Mouse (Mus musculus) B cell, adult (primary cell): ENCODE data around the gene Mars. TPM values are rescaled to one million over a fixed set of nuclear protein-coding genes. Genes with fewer than 3 reads are reported as not detected.

Experiments
- total RNA-seq: library from RNA; stranded (reverse); gene quantifications from 4 replicates; pipeline ENCODE4 v1.2.4, GENCODE M21; 2023; ENCODE audit not compliant: inconsistent age

Gene Mars
- total RNA-seq = 50.8 to 76.3 TPM (median 70.5 TPM) in 4 replicates

DNA sequence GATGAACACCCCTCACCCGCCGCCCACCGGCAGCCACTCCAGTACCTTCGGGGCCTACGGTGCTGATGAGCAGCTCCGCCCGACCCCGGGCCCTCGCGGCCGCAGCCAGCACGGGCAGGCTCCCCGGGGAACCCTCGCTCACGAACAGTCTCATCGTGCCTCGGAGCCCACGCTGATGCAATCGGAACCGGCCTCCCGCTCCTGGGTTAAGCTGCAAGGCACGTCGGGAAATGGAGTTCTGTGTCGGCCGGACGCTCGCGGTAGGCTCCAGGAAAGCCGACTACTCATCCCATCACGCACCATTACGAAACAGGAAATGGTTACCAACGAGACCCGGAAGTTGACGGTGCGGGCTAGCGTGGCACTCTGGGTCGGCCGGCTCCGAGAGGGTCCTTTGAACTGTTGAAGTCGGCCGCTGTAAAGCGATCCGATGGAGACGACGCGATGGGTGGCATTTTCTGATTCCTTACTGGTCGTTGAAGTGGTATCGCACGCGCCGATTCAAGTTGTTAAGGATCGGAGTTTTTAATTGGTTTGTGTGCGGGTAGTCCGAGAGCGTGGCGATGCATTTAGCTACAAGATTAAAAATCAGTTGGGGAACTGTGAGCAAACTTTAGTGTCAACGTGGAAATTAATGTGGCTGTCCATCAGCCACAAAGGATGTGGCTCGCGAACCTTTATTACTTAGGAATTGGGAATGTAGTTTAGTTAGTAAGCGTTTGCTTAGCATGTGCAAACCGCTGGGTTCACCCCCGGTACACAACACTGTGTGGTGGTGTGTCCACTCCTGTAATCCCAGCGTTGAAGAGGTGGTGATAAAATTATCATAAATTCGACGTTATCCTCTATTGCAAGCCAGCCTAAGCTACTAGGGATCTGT, at the start of gene Mars:
Gene Mars (minus strand): TSS at position 311 of the 880 bp plus-strand sequence.

DNA sequence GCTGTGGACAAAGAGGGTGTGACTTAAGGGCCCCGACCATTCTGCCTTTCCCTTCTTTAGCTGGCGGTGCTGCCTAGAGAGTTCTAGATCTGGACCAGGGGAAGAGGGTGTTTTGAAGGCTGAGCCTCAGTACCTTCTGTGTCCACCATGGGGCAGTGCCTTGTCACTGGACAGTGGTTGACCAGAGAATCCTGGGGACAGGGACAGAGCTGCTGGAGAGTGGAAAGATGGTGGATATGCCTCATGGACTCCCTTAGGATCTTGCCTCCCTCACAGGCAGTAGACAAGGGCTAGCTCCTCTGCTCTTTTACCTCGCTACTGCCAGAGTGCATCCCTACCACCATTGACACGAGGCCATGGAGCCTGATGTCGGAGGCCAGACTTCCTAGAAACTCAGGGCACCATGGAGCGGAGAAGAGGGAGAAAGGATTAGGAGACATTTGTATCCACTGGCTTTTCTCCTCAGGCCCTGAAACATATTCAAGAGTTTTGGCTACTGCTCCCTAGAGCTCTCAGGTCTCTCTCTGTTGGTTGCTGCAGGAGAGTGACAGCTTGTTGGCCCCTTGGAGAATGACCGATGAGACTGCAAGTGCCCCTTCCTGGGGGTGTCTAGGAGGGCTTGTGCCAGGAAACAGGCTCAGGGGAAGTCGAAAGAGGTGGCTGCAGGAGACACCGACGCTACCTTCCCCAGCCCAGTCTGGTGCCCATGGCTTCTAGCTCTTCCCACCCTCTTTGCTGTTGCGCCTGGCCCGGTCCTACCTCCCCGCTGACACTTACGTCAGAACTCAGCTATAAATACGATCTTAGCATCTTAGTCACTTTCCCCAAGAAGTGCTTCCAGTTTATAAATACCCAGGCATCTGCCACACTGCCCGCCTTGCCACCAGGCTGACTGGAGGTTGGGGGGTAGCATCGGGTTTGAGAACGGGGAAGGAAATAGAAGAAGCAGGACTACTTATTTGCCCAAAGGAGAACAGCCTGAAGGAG, 42.6 kb upstream of the Mars start, which contains the start of gene Inhbe:
Gene Inhbe (minus strand): TSS at position 503 of the 987 bp plus-strand sequence.

DNA sequence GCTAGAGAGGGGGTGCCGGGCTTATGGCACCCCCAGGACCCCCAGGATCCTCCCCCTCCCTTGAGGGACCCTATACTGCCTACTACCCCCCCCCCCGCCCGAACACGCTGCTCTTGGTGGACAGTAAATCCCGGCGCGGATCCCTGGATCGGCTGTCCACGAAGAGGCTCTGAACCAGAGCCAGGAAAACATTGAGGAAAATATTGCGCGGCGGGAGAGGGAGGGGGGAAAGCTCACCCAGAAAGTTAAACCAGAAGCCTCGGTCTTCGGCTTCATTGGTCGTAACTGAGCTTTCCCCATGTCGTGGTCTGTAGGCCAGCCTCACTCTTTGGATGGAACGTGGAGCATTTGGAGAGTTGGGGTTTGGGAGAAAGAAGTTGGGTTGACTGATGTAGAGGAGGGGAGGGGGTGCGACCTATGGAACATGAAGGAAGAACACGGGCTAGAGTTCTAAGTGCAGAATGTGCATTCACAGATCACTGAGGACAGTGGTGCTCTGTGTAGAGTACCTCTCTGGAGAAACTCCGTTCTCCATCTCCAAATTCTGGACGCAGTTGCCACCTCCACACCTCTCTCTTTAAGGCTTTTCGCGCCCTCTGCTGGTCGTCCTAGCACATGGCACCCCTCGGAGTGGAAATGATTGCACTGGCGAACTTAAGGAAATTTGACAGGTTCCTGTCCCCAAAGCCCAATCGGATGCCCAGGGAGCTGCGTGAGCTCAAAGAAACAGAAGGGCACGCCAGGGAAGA, 30.5 kb upstream of the Mars start, which contains the start of gene Gli1:
Gene Gli1 (minus strand): TSS at position 84 of the 749 bp plus-strand sequence.

DNA sequence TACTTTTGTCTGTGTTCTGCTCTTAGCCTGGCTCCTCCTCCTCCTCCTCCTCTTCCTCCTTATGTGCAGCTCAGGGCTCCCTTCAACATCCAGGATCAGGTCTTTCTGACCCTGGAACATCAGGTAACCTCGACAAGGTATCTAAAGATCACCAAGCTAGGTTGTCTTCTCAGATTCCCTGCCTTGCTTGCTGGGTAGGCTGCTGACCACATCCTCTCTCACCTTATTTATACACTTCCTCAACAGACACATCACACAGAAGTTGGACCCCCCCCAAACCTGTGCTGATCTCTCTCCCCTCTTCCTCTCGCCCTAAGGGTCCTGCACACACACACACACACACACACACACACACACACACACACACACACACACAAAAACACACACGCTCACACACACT, 10.0 kb upstream of the Mars start, which contains the start of gene Arhgap9:
Gene Arhgap9 (plus strand): TSS at position 344 of the 400 bp plus-strand sequence.

DNA sequence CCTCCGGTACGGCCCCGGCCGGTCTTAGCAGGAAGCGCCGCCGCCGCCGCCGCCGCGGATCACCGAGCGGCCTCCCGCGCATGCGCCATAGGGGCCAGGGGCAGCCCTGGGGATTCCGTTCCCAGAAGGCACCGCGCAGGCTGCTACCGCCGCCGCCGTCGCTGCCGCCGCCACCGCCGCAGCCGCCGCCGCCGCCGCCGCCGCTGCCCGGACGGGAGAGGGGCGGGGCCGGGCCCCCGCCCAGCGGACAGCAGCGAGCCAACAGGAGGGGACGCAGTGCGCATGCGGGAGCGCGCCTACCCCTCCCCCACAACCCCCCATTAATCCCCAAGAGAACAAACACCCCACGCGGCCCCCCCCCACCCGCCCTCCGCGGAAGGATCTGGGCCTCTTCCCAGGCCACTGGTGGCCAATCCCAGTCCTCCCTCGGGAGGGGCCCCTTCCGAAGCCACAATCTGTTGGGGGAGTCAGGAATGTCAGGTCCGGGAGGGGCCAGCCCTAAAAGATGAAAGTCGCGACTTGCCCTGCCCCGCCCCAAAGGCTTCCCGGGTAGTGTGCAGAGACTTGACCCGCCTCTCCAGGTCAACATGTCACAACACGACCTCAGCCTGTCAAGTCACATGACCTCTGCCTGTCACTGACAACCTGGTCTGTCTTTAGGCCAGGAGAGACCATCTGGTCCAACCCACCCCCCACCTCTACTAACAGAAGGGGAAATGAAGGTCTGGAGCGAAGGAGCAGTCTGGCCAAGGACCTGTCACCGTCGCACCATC, 22.6 kb downstream of the Mars start, which contains the start of gene Mbd6:
Gene Mbd6 (minus strand): TSS at position 219 of the 773 bp plus-strand sequence.

DNA sequence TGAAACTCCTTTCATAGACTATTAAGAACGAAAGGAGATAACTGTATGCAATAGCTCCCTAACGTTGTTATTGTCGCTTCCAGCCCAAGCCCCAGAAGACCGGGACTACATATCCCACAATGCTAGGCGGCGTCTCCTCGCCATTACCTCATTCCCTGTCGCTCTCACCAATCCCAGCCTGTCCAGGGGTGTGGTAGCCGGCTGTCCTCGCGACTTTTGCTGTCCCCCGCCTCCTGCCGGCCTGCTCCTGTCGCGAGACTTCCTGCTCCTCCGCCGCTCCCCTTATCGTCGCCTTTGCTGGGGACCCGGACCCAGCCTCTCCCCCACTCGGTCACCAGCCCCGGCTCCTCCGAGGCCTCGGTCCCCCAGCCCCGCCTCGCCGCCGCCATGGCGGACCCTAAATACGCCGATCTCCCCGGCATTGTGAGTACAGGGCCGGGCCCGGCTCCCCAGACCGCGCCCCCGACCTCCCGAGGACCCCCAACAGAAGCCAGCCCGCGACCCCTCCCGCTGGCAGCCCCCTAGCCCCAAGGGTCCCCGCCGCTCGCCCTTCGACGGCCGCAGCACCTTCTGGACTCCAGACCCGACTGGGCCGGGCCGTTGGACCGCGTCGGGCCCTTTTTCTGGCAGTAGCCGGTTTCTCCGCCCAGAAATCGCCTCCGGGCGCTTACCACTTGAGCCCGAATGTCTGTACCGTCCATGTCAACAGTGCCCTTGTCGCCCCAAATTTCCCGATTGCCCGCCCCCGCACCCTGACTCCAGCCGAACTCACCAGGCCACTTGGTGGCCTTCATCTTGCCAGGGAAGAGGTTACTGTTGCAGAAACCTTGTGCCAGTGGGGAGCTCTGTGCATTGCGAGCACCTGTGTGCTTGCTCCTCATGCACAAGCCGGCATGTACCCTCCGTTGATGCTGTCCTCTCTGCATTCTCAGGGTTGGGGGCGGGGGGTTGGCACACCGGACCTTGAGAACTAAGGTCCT, 45.2 kb downstream of the Mars start, which contains the start of gene Dctn2:
Gene Dctn2 (plus strand): TSS at position 257 of the 980 bp plus-strand sequence.

DNA sequence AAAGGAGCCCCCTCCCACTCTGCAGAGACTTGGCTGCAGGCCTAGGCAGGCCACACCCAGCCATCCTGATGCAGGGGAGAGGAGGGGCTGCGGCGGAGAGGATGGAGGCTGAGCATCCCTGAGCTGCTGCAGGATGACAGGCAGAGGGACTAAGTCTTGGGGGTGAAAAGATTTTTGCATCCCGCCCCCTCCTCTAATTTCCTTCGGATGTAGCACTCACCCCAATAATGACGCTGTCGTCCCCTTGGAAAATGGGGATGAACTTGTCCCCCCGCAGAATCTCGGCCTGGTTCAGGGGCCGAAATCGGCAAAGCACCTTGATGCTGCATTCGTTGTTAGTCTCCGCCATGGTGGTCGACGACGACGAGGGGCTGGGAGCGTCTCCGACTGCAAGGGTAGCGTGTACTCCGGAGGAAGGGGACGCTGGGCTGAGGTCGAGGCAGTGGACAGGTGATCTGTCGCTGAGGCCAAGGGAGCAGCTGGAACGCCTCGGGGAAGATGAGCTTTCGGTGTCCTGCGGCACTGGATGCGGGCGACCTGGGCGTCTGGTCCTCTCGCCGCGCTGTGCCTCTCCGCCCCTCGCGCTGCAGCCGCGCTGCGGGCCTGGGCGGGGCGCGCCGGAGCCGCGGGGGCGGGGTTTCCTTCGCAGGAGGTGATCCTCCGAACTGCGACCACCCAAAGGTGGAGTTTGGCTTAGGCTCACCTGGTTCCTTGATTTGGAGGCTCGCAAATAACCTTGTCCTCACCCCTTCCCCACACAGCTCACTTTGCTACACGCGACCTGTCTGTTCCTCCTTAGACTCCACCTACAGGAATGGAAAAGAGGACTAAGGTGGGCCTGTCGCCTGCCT, 48.8 kb downstream of the Mars start, which contains the start of gene Kif5a:
Gene Kif5a (minus strand): TSS at position 801 of the 851 bp plus-strand sequence.

Other genes starting within 250 kb of the Mars start
- 117 to 142 TPM (median 123 TPM) in 4 replicates for gene Cdk4, start 248.3 kb downstream of the Mars start, total RNA-seq
- gene Tspan31, start 241.5 kb downstream of the Mars start, total RNA-seq = 20.7 to 26.3 TPM (median 22.6 TPM) in 4 replicates
- 94.4 to 124 TPM (median 104 TPM) in 4 replicates for gene Agap2, start 236.5 kb downstream of the Mars start, total RNA-seq
- 82.4 to 86.0 TPM (median 83.5 TPM) in 4 replicates for gene Os9, start 190.7 kb downstream of the Mars start, total RNA-seq
- gene B4galnt1, start 146.6 kb downstream of the Mars start, total RNA-seq = 441 to 475 TPM (median 457 TPM) in 4 replicates
- gene Slc26a10, start 131.1 kb downstream of the Mars start, total RNA-seq = not detected in 4 replicates
- gene Arhgef25, start 121.7 kb downstream of the Mars start, total RNA-seq = 0.51 TPM in 1 of 4 replicates, not detected in the others
- gene Dtx3, start 116.1 kb downstream of the Mars start, total RNA-seq = 65.6 to 71.2 TPM (median 67.8 TPM) in 4 replicates
- 54.6 to 62.2 TPM (median 61.4 TPM) in 4 replicates for gene Pip4k2c, start 100.2 kb downstream of the Mars start, total RNA-seq
- 0.29 to 0.54 TPM (median 0.32 TPM) in 3 of 4 replicates, not detected in the other for gene Kif5a, start 48.4 kb downstream of the Mars start, total RNA-seq
- 98.5 to 110 TPM (median 104 TPM) in 4 replicates for gene Dctn2, start 45.4 kb downstream of the Mars start, total RNA-seq
- gene Mbd6, start 22.8 kb downstream of the Mars start, total RNA-seq = 110 to 114 TPM (median 112 TPM) in 4 replicates
- gene Arhgap9, start 10.2 kb upstream of the Mars start, total RNA-seq = 100 to 111 TPM (median 107 TPM) in 4 replicates
- gene Gli1, start 30.2 kb upstream of the Mars start, total RNA-seq = 0.13 TPM in 1 of 4 replicates, not detected in the others
- gene Inhbe, start 42.6 kb upstream of the Mars start, total RNA-seq = not detected in 4 replicates
- not detected in 4 replicates for gene Inhbc, start 58.6 kb upstream of the Mars start, total RNA-seq
- gene R3hdm2, start 68.5 kb upstream of the Mars start, total RNA-seq = 115 to 122 TPM (median 119 TPM) in 4 replicates
- gene Stac3, start 189.9 kb upstream of the Mars start, total RNA-seq = 5.6 to 12.8 TPM (median 10.4 TPM) in 4 replicates
- gene Ndufa4l2, start 203.2 kb upstream of the Mars start, total RNA-seq = not detected in 4 replicates
- gene Shmt2, start 210.7 kb upstream of the Mars start, total RNA-seq = 68.8 to 81.0 TPM (median 69.2 TPM) in 4 replicates
- not detected in 4 replicates for gene Nxph4, start 222.8 kb upstream of the Mars start, total RNA-seq